Mouse (Mus musculus): Measurements from ENCODE around the gene Hdac11.

DNA sequence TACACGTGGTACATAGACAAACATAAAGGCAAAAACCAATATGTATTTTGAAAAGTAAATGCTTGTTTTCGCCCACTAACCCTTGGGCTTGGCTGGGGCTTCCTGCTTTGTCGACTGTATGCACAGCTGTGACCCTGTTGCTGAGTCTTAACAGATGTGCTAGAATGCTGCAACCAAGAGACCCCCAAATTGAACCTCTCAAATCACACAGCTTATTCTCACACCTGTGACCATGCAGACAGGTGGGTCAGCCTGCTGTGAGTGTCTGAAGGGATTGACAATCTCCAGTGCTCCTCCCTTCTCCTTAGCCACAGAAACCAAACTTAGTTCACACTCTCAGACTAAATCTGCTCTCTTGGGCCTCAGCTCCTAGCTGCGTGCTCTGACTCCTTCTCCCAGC is 1.8 kb upstream of the Hdac11 start:
- TF ChIP-seq CTCF (IDR thresholded peaks at IDR 0.05; ENCODE audit: low read depth), result no peak
- no peak for TF ChIP-seq EP300 (IDR thresholded peaks at IDR 0.05; ENCODE audit: low read depth)

Measured in liver, postnatal 0 days (tissue).